Mouse (Mus musculus): ENCODE results near the gene Lsg1.

GRCm38 (mm10) chr16:30572239-30572638 lies 15.2 kb downstream of the Lsg1 start:
- TF ChIP-seq CTCF (IDR thresholded peaks at IDR 0.05; ENCODE audit: insufficient read depth, low read length) (no peak), POLR2A (IDR thresholded peaks at IDR 0.05; ENCODE audit: borderline replicate concordance, extremely low read depth, low read depth, low read length) (no peak)

Measured in lung, adult 2 months (tissue).